Mouse (Mus musculus): ENCODE results near the gene Mfsd11. TPM values are rescaled to one million over a fixed set of nuclear protein-coding genes. Genes with fewer than 3 reads are reported as not detected.

Gene Mfsd11
- 20.7 to 32.2 TPM (median 27.6 TPM) in 4 replicates for total RNA-seq (2023; ENCODE audit: inconsistent age)

DNA sequence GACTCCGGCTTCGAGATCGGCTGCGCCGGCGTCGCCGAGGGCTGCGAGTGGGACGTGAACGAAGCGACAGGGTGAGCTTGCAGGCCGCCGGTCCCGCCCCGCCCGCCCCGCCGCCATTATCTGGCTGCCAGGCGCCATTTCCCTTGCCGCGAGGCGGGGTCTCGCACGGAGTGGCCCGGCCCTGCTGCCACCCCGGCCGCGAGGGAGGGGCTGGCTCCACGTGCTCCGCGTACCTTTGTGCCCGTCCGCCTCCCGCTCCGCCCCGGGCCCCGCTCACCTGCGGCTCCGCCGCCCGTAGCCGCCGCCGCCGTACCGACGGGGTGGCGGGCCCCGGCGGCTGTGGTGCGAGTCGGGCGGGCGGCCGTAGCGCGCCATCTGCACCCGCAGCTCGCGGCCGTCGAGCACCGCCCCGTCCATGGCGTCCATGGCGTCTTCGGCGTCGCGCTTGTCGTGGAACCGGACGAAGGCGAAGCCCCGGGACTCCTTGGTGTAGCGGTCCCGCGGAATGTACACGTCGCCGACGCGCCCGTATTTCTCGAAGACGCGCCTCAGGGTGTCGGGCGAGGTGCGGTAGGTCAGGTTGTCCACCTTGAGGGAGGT is at the start of gene Mfsd11:
Mfsd11 (plus strand) TSS at position 150 of the 600 bp plus-strand sequence.

GRCm38 (mm10) chr11:116827534-116828165 is 24.6 kb upstream of the Mfsd11 start, which contains the start of gene Mxra7:
Gene Mxra7, minus strand, starts transcription at chr11:116828046.

GRCm38 (mm10) chr11:116843261-116844233 is 8.7 kb upstream of the Mfsd11 start, which contains the start of the genes Mettl23 and Jmjd6:
Gene Mettl23, plus strand, starts transcription at chr11:116843278.
Gene Jmjd6, minus strand, starts transcription at chr11:116843449.

GRCm38 (mm10) chr11:116852891-116853511 is 761 bp downstream of the Mfsd11 start, which contains the start of gene Srsf2:
Gene Srsf2, minus strand, starts transcription at chr11:116853094.

DNA sequence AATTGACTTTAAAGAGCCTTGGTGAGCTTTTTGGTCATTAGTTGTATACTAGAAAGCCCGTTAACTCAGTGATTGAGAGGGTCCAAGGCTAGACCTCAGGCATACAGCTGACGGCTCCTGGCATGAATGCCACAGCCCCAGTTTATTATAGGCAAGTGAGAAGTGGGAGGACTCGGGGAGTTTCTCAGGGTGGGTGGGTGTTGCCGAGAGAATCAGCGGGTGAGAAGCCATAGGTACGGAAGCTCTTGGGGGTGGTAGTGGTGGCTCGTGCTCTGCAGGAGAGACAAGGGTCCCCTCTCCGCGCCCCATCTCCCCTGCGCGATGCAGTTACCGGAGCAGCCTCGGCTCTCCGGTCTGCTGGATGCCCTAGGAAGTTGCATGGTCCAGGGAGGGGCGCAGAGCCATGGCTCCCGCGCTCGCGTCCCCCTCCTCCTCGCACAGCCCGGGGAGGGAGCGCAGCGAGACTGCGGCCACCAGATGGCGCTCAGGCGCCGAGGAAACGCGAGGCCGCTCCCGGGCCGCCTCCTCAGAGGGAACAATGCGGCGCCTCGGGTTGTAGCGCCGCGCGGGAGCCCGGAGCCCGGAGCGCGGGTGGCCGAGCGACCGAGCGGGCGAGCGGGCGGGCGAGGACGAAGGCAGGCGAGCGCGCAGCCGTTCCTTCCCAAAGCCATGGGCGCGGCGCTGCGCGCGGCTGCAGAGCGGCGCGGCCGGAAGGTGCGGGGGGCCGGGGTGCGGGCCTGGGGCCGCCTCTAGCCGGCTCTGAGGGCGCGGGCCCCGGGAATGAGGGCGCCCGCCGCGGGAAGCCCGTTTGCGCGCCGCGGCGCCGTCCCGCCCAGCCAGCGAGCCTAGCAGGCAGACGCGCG is 66.3 kb downstream of the Mfsd11 start, which contains the start of gene Mgat5b:
Mgat5b (plus strand) TSS at position 541 of the 863 bp plus-strand sequence.

Other genes starting within 250 kb of the Mfsd11 start
- gene Rhbdf2, start 225.4 kb upstream of the Mfsd11 start, total RNA-seq (2023; ENCODE audit: inconsistent age), result 76.5 to 83.8 TPM (median 80.3 TPM) in 4 replicates
- gene Prcd, start 198.9 kb upstream of the Mfsd11 start, total RNA-seq (2023; ENCODE audit: inconsistent age), result not detected in 4 replicates
- not detected in 4 replicates for gene Cygb, start 198.1 kb upstream of the Mfsd11 start, total RNA-seq (2023; ENCODE audit: inconsistent age)
- gene St6galnac1, start 76.9 kb upstream of the Mfsd11 start, total RNA-seq (2023; ENCODE audit: inconsistent age), result not detected in 4 replicates
- gene Mxra7, start 24.4 kb upstream of the Mfsd11 start, total RNA-seq (2023; ENCODE audit: inconsistent age), result not detected in 4 replicates
- gene Mettl23, start 9.2 kb upstream of the Mfsd11 start, total RNA-seq (2023; ENCODE audit: inconsistent age), result 61.9 to 71.2 TPM (median 68.1 TPM) in 4 replicates
- 59.5 to 72.1 TPM (median 67.0 TPM) in 4 replicates for gene Jmjd6, start 9.0 kb upstream of the Mfsd11 start, total RNA-seq (2023; ENCODE audit: inconsistent age)
- 356 to 378 TPM (median 365 TPM) in 4 replicates for gene Srsf2, start 654 bp downstream of the Mfsd11 start, total RNA-seq (2023; ENCODE audit: inconsistent age)
- not detected in 4 replicates for gene Mgat5b, start 66.4 kb downstream of the Mfsd11 start, total RNA-seq (2023; ENCODE audit: inconsistent age)

All from B cell, adult (primary cell).